Mouse (Mus musculus) embryonic fibroblast, embryonic 13.5 days (primary cell): ENCODE results near the gene Gm17374. TPM values are rescaled to one million over a fixed set of nuclear protein-coding genes. Genes with fewer than 3 reads are reported as not detected.
"Not testable (repeated sequence)": the region's sequence is repeated elsewhere in the genome, so short reads cannot be mapped to it uniquely, and the experiment has no call there.

Experiments
- H3K27ac ChIP-seq: 2 replicates; pipeline ENCODE4 v1.5.1; 2012; ENCODE audit warnings: low read length, control low read depth, inconsistent platforms; ENCODE audit not compliant: insufficient read depth
- H3K4me1 ChIP-seq: 2 replicates; pipeline ENCODE4 v1.6.1; 2011; ENCODE audit warnings: low read length; ENCODE audit not compliant: control insufficient read depth, insufficient read depth
- H3K4me3 ChIP-seq: 2 replicates; pipeline ENCODE4 v1.5.1; 2011; ENCODE audit warnings: mild to moderate bottlenecking, control low read depth, low read length; ENCODE audit not compliant: insufficient read depth
- CTCF ChIP-seq: IDR thresholded peaks from 2 replicates; pipeline ENCODE4 v1.5.1; 2011; ENCODE audit warnings: mild to moderate bottlenecking, control low read depth, low read length, moderate library complexity, borderline replicate concordance; ENCODE audit not compliant: insufficient read depth
- POLR2A ChIP-seq: IDR thresholded peaks from 2 replicates; pipeline ENCODE4 v1.6.1; 2011; ENCODE audit warnings: low read depth, mild to moderate bottlenecking, control low read depth, low read length, moderate library complexity
- polyA plus RNA-seq: library from polyadenylated mRNA; stranded (reverse); fragments of >200 nt; gene quantifications from 2 replicates; pipeline ENCODE4 v1.2.4, GENCODE M21; 2011; ENCODE audit warnings: low read depth; ENCODE audit not compliant: missing spikeins, insufficient read length

Gene Gm17374
- polyA plus RNA-seq, 1 experiment: not detected

- H3K4me3 ChIP-seq: peak overlapping the region; percentile 97
- H3K27ac ChIP-seq: 0 out of 2 replicates have a peak overlapping the region, but pooled peaks have one; percentile 50
- no peak for TF ChIP-seq POLR2A
- no peak for TF ChIP-seq CTCF
- no peaks in the 10 kb centered on the region for H3K4me1 ChIP-seq
Measured at GRCm38 (mm10) chr2:140170803-140171553, 19.1 kb downstream of the Gm17374 start.

- H3K27ac ChIP-seq, H3K4me1 ChIP-seq, H3K4me3 ChIP-seq: not testable (repeated sequence)
Measured at GRCm38 (mm10) chr2:140185685-140186210, 33.9 kb downstream of the Gm17374 start.

GRCm38 (mm10) chr2:140200713-140201112 is 48.9 kb downstream of the Gm17374 start:
- Histone ChIP-seq H3K27ac (no peak overlapping the region), H3K4me3 (no peak overlapping the region)
- TF ChIP-seq CTCF (no peak), POLR2A (no peak)

GRCm38 (mm10) chr2:140202573-140202972 is 50.7 kb downstream of the Gm17374 start:
- TF ChIP-seq CTCF (no peak), POLR2A (no peak)
- no peak overlapping the region for H3K4me3 ChIP-seq
- H3K4me1 ChIP-seq: no peaks in the 10 kb centered on the region
- H3K27ac ChIP-seq: no peak overlapping the region

More at GRCm38 (mm10) chr2:140200713-140201112, 48.9 kb downstream of the Gm17374 start:
- H3K4me1 ChIP-seq: no peaks in the 10 kb centered on the region

Other genes starting within 250 kb of the Gm17374 start
- gene Tasp1, start 85.2 kb upstream of the Gm17374 start, polyA plus RNA-seq: 12.1 and 14.5 TPM in 2 replicates
- gene Esf1, start 18.5 kb downstream of the Gm17374 start, polyA plus RNA-seq: 29.3 and 32.7 TPM in 2 replicates
- gene Ndufaf5, start 18.6 kb downstream of the Gm17374 start, polyA plus RNA-seq: 16.9 and 18.8 TPM in 2 replicates
- gene Sel1l2, start 237.7 kb downstream of the Gm17374 start, polyA plus RNA-seq: not detected in 2 replicates
- gene Macrod2, start 243.3 kb downstream of the Gm17374 start, polyA plus RNA-seq: 5.8 and 8.6 TPM in 2 replicates